Mouse (Mus musculus): Measurements from ENCODE around the gene Pelo. TPM values are rescaled to one million over a fixed set of nuclear protein-coding genes. Genes with fewer than 3 reads are reported as not detected.

Pelo gene
- 4.9 and 5.5 TPM in 2 replicates for polyA plus RNA-seq (2015; fragmentation: Nextera tagmentation; extraction: Ambion mirVana)

DNA sequence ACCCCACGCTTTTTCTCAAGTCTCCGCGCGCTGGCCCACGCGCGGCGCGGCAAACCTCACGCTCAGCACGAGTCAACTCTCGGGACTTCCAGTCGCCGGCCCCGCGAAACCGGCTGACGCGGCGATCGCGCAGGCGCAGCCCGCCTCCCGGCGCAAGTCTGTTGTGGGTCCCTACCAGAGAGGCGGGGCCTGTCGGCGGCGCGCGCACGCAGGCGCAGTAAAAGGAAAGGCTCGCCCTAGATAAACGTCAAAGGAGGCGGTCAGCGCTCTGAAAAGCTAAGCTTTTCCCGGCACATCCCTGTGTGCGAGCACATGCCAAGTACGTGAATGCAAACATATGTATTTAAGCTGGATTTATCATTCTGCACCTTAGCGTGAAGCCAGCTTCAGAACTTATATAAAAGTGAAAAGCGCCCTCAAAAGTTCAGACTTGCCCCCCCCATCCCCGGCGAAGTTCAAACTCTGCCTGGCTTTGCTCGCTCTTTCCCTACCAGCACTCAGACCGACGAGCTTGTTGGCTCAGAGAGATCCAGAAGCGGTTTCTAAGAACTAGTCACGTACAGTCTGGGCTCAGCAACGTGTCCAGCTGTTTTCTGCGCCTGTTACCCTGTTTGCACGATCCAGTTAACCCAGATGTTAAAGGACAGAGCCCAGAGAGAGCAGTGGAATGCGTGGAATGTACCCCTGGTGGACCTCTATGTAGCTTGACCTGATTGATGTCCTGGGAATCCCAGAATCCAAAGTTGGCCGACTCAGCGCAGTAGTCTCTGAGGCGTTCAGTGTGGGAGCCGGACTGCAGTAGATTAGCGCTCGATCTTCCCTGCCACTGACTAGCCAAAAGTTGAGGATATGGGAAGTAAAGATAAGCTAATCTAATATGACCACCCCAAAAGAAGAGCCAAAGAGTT lies at the start of gene Pelo:
Gene Pelo (minus strand): TSS at position 118 of the 908 bp plus-strand sequence.
- Histone ChIP-seq H3K4me2 (replicated peaks; ENCODE audit: low read depth) (peak within 1 kb of the TSS; percentile 91), H3K36me3 (ENCODE audit: control insufficient read depth, insufficient read depth, low read length) (peaks cover 3% of the 10 kb centered on the region; the same call in 1 of the 2 replicates), H3K27ac (replicated peaks) (peak within 1 kb of the TSS; percentile 89), H3K9me3 (ENCODE audit: control insufficient read depth, low read length) (no peaks in the 10 kb centered on the region), H3K4me3 (ENCODE audit: low read depth, low read length) (peak within 1 kb of the TSS; percentile 62), H3K9ac (ENCODE audit: low read length) (peak within 1 kb of the TSS; percentile 76), H3K27me3 (ENCODE audit: control insufficient read depth, insufficient read depth, low read length) (no peaks in the 10 kb centered on the region), H3K4me1 (replicated peaks; ENCODE audit: control insufficient read depth, insufficient read depth) (no peaks in the 10 kb centered on the region; the same call in 1 of the 2 replicates)
- ATAC-seq (ENCODE audit: low FRiP score, low TSS enrichment) = peak; percentile 96
- under 1% methylated on average over 59 of the region's 60 CpGs for WGBS
- TF ChIP-seq CTCF (IDR thresholded peaks at IDR 0.05; ENCODE audit: low read depth) = no peak
- peak; percentile 61 for TF ChIP-seq EP300 (optimal IDR thresholded peaks at IDR 0.05)
- DNase-seq (ENCODE audit: low spot score) = peak; percentile 95

GRCm38 (mm10) chr13:115138513-115138912 lies 48.5 kb upstream of the Pelo start:
- ATAC-seq (ENCODE audit: low FRiP score, low TSS enrichment) = no peak

GRCm38 (mm10) chr13:115136761-115137160 lies 46.8 kb upstream of the Pelo start:
- Histone ChIP-seq H3K4me1 (replicated peaks; ENCODE audit: control insufficient read depth, insufficient read depth) (no peaks in the 10 kb centered on the region), H3K27ac (replicated peaks) (no peak overlapping the region), H3K4me3 (ENCODE audit: low read depth, low read length) (no peak overlapping the region), H3K4me2 (replicated peaks; ENCODE audit: low read depth) (no peak overlapping the region), H3K27me3 (ENCODE audit: control insufficient read depth, insufficient read depth, low read length) (no peaks in the 10 kb centered on the region), H3K36me3 (ENCODE audit: control insufficient read depth, insufficient read depth, low read length) (no peaks in the 10 kb centered on the region), H3K9me3 (ENCODE audit: control insufficient read depth, low read length) (no peaks in the 10 kb centered on the region), H3K9ac (ENCODE audit: low read length) (no peak overlapping the region)
- ATAC-seq (ENCODE audit: low FRiP score, low TSS enrichment) = no peak
- no peak for DNase-seq (ENCODE audit: low spot score)
- no peak for TF ChIP-seq EP300 (optimal IDR thresholded peaks at IDR 0.05)
- no peak for TF ChIP-seq CTCF (IDR thresholded peaks at IDR 0.05; ENCODE audit: low read depth)
- WGBS = 65% methylated on average over 3 of the region's 3 CpGs

More at GRCm38 (mm10) chr13:115138513-115138912, 48.5 kb upstream of the Pelo start:
- Histone ChIP-seq H3K9ac (ENCODE audit: low read length) (no peak overlapping the region), H3K36me3 (ENCODE audit: control insufficient read depth, insufficient read depth, low read length) (no peaks in the 10 kb centered on the region), H3K4me1 (replicated peaks; ENCODE audit: control insufficient read depth, insufficient read depth) (no peaks in the 10 kb centered on the region), H3K4me3 (ENCODE audit: low read depth, low read length) (no peak overlapping the region), H3K27ac (replicated peaks) (no peak overlapping the region), H3K9me3 (ENCODE audit: control insufficient read depth, low read length) (no peaks in the 10 kb centered on the region), H3K4me2 (replicated peaks; ENCODE audit: low read depth) (no peak overlapping the region), H3K27me3 (ENCODE audit: control insufficient read depth, insufficient read depth, low read length) (no peaks in the 10 kb centered on the region)
- no peak for TF ChIP-seq CTCF (IDR thresholded peaks at IDR 0.05; ENCODE audit: low read depth)
- TF ChIP-seq EP300 (optimal IDR thresholded peaks at IDR 0.05) = no peak
- DNase-seq (ENCODE audit: low spot score) = no peak
- WGBS = 83% methylated on average over 7 of the region's 7 CpGs

DNA sequence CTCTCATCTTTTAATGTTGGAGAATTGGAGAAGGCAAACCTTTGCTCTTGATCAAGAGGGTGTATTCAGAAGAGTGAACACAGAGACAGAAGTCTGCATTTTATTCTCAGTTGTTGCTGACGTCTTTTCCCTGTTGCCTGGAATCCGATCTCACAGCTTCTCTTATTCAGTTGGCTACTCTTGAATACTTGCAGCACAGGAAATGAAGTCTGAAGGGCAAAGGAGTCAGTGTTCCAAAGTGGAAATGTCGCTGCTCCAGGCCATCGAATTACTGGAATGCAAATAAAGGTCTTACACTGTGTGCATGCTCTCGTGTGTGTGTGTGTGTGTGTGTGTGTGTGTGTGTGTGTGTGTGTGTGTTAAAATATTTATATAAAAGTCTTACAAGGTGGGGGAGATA lies 42.4 kb upstream of the Pelo start:
- ATAC-seq (ENCODE audit: low FRiP score, low TSS enrichment) (no peak), DNase-seq (ENCODE audit: low spot score) (no peak)
- no peak overlapping the region for H3K4me3 ChIP-seq (ENCODE audit: low read depth, low read length)
- TF ChIP-seq EP300 (optimal IDR thresholded peaks at IDR 0.05) (no peak), CTCF (IDR thresholded peaks at IDR 0.05; ENCODE audit: low read depth) (no peak)
- H3K9ac ChIP-seq (ENCODE audit: low read length) = no peak overlapping the region
- H3K4me1 ChIP-seq (replicated peaks; ENCODE audit: control insufficient read depth, insufficient read depth) = no peaks in the 10 kb centered on the region
- no peak overlapping the region for H3K4me2 ChIP-seq (replicated peaks; ENCODE audit: low read depth)
- no peaks in the 10 kb centered on the region for H3K36me3 ChIP-seq (ENCODE audit: control insufficient read depth, insufficient read depth, low read length)
- H3K27me3 ChIP-seq (ENCODE audit: control insufficient read depth, insufficient read depth, low read length) = no peaks in the 10 kb centered on the region
- no peaks in the 10 kb centered on the region for H3K9me3 ChIP-seq (ENCODE audit: control insufficient read depth, low read length)
- no peak overlapping the region for H3K27ac ChIP-seq (replicated peaks)
- 11% methylated on average over 5 of the region's 5 CpGs for WGBS

DNA sequence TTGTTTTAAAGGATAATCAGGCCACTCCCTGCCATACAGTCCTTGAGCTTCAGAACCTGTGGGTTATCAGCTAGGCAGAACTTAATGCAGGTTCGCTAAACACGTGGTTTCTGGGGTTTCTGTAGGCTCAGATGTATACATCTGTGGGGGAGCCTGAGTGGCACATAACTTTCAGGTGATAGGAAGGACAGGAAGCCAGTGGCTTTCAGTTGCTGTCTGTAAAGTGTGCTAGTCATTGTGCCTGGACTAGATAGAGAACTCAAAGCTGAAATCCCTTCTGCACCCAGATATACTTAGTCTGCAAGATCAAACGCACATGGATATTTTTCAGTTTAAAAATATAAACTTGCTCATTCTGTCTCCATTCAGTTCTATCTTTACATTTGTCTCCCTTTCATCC lies 41.4 kb upstream of the Pelo start:
- H3K4me1 ChIP-seq (replicated peaks; ENCODE audit: control insufficient read depth, insufficient read depth) = no peaks in the 10 kb centered on the region
- H3K4me2 ChIP-seq (replicated peaks; ENCODE audit: low read depth) = no peak overlapping the region
- no peak overlapping the region for H3K27ac ChIP-seq (replicated peaks)
- no peak for TF ChIP-seq EP300 (optimal IDR thresholded peaks at IDR 0.05)
- TF ChIP-seq CTCF (IDR thresholded peaks at IDR 0.05; ENCODE audit: low read depth) = no peak
- H3K9me3 ChIP-seq (ENCODE audit: control insufficient read depth, low read length) = no peaks in the 10 kb centered on the region
- no peaks in the 10 kb centered on the region for H3K27me3 ChIP-seq (ENCODE audit: control insufficient read depth, insufficient read depth, low read length)
- no peak overlapping the region for H3K9ac ChIP-seq (ENCODE audit: low read length)
- 61% methylated on average over 3 of the region's 3 CpGs for WGBS
- DNase-seq (ENCODE audit: low spot score) = no peak
- no peak overlapping the region for H3K4me3 ChIP-seq (ENCODE audit: low read depth, low read length)
- no peaks in the 10 kb centered on the region for H3K36me3 ChIP-seq (ENCODE audit: control insufficient read depth, insufficient read depth, low read length)
- ATAC-seq (ENCODE audit: low FRiP score, low TSS enrichment) = no peak

DNA sequence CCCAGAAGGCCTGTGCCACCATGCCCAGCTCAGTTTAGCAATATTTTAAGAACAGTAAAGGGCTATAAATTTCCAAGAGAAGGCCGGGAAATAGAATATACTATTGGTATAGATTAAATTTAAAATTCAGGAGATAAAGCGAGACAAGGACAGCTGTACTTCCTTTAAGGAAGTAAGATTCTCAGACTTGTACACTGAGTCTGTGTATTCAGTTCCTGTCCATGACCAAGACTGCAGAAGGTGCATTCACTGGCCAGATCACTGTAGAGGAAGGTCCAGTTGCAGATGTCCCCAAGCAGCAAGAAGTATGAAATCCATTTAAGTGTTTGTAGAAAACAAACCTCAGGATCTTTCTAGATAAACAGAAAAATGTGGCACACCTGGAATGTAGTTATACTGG lies 40.0 kb upstream of the Pelo start:
- Histone ChIP-seq H3K4me2 (replicated peaks; ENCODE audit: low read depth) (no peak overlapping the region), H3K36me3 (ENCODE audit: control insufficient read depth, insufficient read depth, low read length) (no peaks in the 10 kb centered on the region), H3K9ac (ENCODE audit: low read length) (no peak overlapping the region), H3K4me3 (ENCODE audit: low read depth, low read length) (no peak overlapping the region), H3K4me1 (replicated peaks; ENCODE audit: control insufficient read depth, insufficient read depth) (no peaks in the 10 kb centered on the region), H3K27ac (replicated peaks) (no peak overlapping the region), H3K9me3 (ENCODE audit: control insufficient read depth, low read length) (no peaks in the 10 kb centered on the region), H3K27me3 (ENCODE audit: control insufficient read depth, insufficient read depth, low read length) (no peaks in the 10 kb centered on the region)
- ATAC-seq (ENCODE audit: low FRiP score, low TSS enrichment) (no peak), DNase-seq (ENCODE audit: low spot score) (no peak)
- TF ChIP-seq CTCF (IDR thresholded peaks at IDR 0.05; ENCODE audit: low read depth) (no peak), EP300 (optimal IDR thresholded peaks at IDR 0.05) (no peak)
- 85% methylated on average over 2 of the region's 2 CpGs for WGBS

Measured in stomach, postnatal 0 days (tissue).